Mouse (Mus musculus): Measurements from ENCODE around the gene Msto1.
"Not testable (repeated sequence)": the region's sequence is repeated elsewhere in the genome, so short reads cannot be mapped to it uniquely, and the experiment has no call there.

- TF ChIP-seq CTCF, POLR2A (IDR thresholded peaks at IDR 0.05; ENCODE audit: extremely low read depth, insufficient read depth, low read length): not testable (repeated sequence)
Measured at GRCm38 (mm10) chr3:88866735-88867134, 47.1 kb downstream of the Msto1 start.

Measured in cortical plate, adult 2 months (tissue).